Mouse (Mus musculus) ES-Bruce4 (cell line): Measurements from ENCODE around the gene Ccdc141.

Source experiments
- CTCF ChIP-seq: IDR thresholded peaks from one replicate; pipeline ENCODE4 v1.8.1; 2011; ENCODE audit warnings: low read depth, low read length
- POLR2A ChIP-seq: IDR thresholded peaks from one replicate; pipeline ENCODE4 v1.8.1; 2011; ENCODE audit warnings: low read length; ENCODE audit not compliant: insufficient read depth

GRCm38 (mm10) chr2:76966582-76966981 lies 203.9 kb downstream of the Ccdc141 start:
- TF ChIP-seq CTCF = no peak
- no peak for TF ChIP-seq POLR2A
